Mouse (Mus musculus) neural tube, embryonic 13.5 days (tissue): Measurements from ENCODE around the gene Abt1. TPM values are rescaled to one million over a fixed set of nuclear protein-coding genes. Genes with fewer than 3 reads are reported as not detected.
A peak's percentile ranks its signal among the peaks of the same experiment; 100 is the strongest.

Source experiments
- ATAC-seq: fragments of 200-750 bp; cut with Nextera tagmentation; 2 replicates; pipeline ENCODE4 v1.8.0; 2017; ENCODE audit warnings: low read depth, mild to moderate bottlenecking, moderate TSS enrichment, moderate library complexity
- H3K27ac ChIP-seq: fragments of 300-500 bp; sonication (generic); replicated peaks from 2 replicates; pipeline ENCODE4 v1.5.1; 2015; ENCODE audit warnings: moderate library complexity, mild to moderate bottlenecking, inconsistent platforms
- H3K27me3 ChIP-seq: fragments of 300-500 bp; sonication (generic); 2 replicates; pipeline ENCODE4 v1.6.1; 2015; ENCODE audit warnings: mild to moderate bottlenecking, inconsistent platforms
- H3K36me3 ChIP-seq: fragments of 300-500 bp; sonication (generic); 2 replicates; pipeline ENCODE4 v1.6.1; 2015; ENCODE audit warnings: mild to moderate bottlenecking, inconsistent platforms
- H3K4me1 ChIP-seq: fragments of 300-500 bp; sonication (generic); replicated peaks from 2 replicates; pipeline ENCODE4 v1.6.1; 2015; ENCODE audit warnings: inconsistent platforms
- H3K4me2 ChIP-seq: fragments of 300-500 bp; sonication (generic); 2 replicates; pipeline ENCODE4 v1.6.1; 2015; ENCODE audit warnings: inconsistent platforms, mild to moderate bottlenecking, moderate library complexity
- H3K4me3 ChIP-seq: fragments of 300-500 bp; sonication (generic); 2 replicates; pipeline ENCODE4 v1.5.1; 2015; ENCODE audit warnings: mild to moderate bottlenecking, inconsistent platforms
- H3K9ac ChIP-seq: fragments of 300-500 bp; sonication (generic); 2 replicates; pipeline ENCODE4 v1.6.1; 2015; ENCODE audit warnings: moderate library complexity, mild to moderate bottlenecking, inconsistent platforms
- H3K9me3 ChIP-seq: fragments of 300-500 bp; sonication (generic); 2 replicates; pipeline ENCODE4 v1.6.1; 2016; ENCODE audit warnings: inconsistent platforms
- WGBS: fragments of 180-500 bp; shearing (Covaris S2); methylation state at CpG from one replicate; pipeline ENCODE4 v1.1.7; 2015; 5-methylcytosine and 5-hydroxymethylcytosine counted together
- polyA plus RNA-seq: library from polyadenylated mRNA; unstranded; fragments of >200 nt; fragmentation: Nextera tagmentation; extraction: Ambion mirVana; gene quantifications from 2 replicates; pipeline ENCODE4 v1.2.1, GENCODE M21; 2015

The Abt1 gene
- polyA plus RNA-seq, 1 experiment from 2014 or later: 9.5 TPM

- Histone ChIP-seq H3K27ac (no peak overlapping the region), H3K27me3 (no peaks in the 10 kb centered on the region), H3K4me1 (peaks cover 18% of the 10 kb centered on the region), H3K4me3 (no peak overlapping the region), H3K36me3 (no peaks in the 10 kb centered on the region), H3K9me3 (no peaks in the 10 kb centered on the region), H3K9ac (no peak overlapping the region), H3K4me2 (no peak overlapping the region)
- no peak for ATAC-seq
- 72% methylated on average over 1 of the region's 1 CpGs for WGBS
Measured at GRCm38 (mm10) chr13:23372433-23372832, 51.2 kb downstream of the Abt1 start.

DNA sequence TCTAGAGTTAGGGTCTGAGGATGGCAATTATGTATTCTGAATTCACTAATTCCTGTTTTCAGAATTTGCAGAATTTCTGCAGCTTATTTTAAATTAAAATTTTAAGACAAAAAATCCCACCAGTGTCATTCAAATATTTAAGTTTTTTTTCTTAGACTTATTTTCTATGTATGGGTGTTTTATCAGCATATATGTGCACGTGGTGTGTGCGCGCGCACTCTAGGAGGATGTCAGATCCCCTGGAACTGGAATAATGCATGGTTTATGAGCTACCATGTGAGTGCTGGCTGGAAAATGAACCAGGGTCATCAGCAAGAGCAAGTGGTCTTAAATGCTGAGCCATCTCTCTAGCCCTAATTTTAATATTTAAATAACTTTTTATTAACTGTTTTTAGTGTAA lies 53.6 kb downstream of the Abt1 start:
- no peak for ATAC-seq
- 91% methylated on average over 4 of the region's 4 CpGs for WGBS
- peak overlapping the region; percentile 88; the same call in 1 of the 2 replicates for H3K9ac ChIP-seq
- peaks cover under 1% of the 10 kb centered on the region; the same call in 1 of the 2 replicates for H3K36me3 ChIP-seq
- 0 out of 2 replicates have a peak overlapping the region, but pooled peaks have one; percentile 95 for H3K27ac ChIP-seq
- peak overlapping the region; percentile 82; the same call in 1 of the 2 replicates for H3K4me3 ChIP-seq
- peaks cover 34% of the 10 kb centered on the region for H3K4me1 ChIP-seq
- H3K9me3 ChIP-seq: no peaks in the 10 kb centered on the region
- H3K27me3 ChIP-seq: no peaks in the 10 kb centered on the region
- H3K4me2 ChIP-seq: peak overlapping the region; percentile 83

DNA sequence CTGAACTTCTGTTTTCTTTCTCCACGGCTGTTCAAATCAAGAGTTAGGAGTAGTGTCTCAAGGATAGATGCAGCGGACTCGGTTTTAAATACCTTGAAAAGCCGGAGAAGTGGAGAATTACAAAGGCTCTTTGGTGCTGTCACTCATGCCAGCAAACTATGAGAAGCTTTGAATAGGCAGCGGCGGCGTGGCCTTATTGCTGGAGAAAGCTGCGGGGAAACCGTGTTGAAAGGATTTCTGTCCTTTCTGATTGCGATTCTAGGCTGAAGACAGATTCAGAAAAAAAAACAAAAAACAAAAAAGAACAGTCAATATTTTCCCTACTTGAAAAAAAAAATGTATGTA lies 54.3 kb downstream of the Abt1 start:
- Histone ChIP-seq H3K4me2 (peak overlapping the region; percentile 83), H3K9ac (peak overlapping the region; percentile 88), H3K4me3 (peak overlapping the region; percentile 82), H3K27ac (peak overlapping the region; percentile 95), H3K9me3 (no peaks in the 10 kb centered on the region), H3K27me3 (no peaks in the 10 kb centered on the region), H3K36me3 (peaks cover 6% of the 10 kb centered on the region; the same call in 1 of the 2 replicates), H3K4me1 (peaks cover 34% of the 10 kb centered on the region)
- 0% methylated on average over 10 of the region's 10 CpGs for WGBS
- peak; percentile 51 for ATAC-seq

- Histone ChIP-seq H3K4me2 (peak within 1 kb of the TSS; percentile 83), H3K4me1 (peaks cover 34% of the 10 kb centered on the region), H3K4me3 (peak within 1 kb of the TSS; percentile 82), H3K27me3 (no peaks in the 10 kb centered on the region), H3K27ac (peak within 1 kb of the TSS; percentile 95), H3K9me3 (no peaks in the 10 kb centered on the region), H3K36me3 (peaks cover 12% of the 10 kb centered on the region; the same call in 1 of the 2 replicates), H3K9ac (peak within 1 kb of the TSS; percentile 88)
- under 1% methylated on average over 55 of the region's 55 CpGs for WGBS
- ATAC-seq: peak; percentile 100
Measured at GRCm38 (mm10) chr13:23368583-23369420, 54.9 kb downstream of the Abt1 start, which contains the start of gene Zfp322a. Zfp322a (minus strand) TSS chr13:23369208.

Other genes starting within 250 kb of the Abt1 start
- not detected in 2 replicates for gene Vmn1r220, start 235.9 kb downstream of the Abt1 start, polyA plus RNA-seq
- gene Vmn1r221, start 209.7 kb downstream of the Abt1 start, polyA plus RNA-seq: not detected in 2 replicates
- gene Vmn1r222, start 187.9 kb downstream of the Abt1 start, polyA plus RNA-seq: not detected in 2 replicates
- not detected in 2 replicates for gene Vmn1r223, start 176.7 kb downstream of the Abt1 start, polyA plus RNA-seq
- gene Zfp322a, start 54.7 kb downstream of the Abt1 start, polyA plus RNA-seq: 51.6 and 60.7 TPM in 2 replicates
- gene Btn1a1, start 42.0 kb upstream of the Abt1 start, polyA plus RNA-seq: 0.07 TPM in 1 of 2 replicates, not detected in the other
- gene Btn2a2, start 65.0 kb upstream of the Abt1 start, polyA plus RNA-seq: 0.12 and 0.21 TPM in 2 replicates
- 2.4 and 2.6 TPM in 2 replicates for gene Hist1h4h, start 107.2 kb upstream of the Abt1 start, polyA plus RNA-seq
- gene Hist1h2af, start 110.0 kb upstream of the Abt1 start, polyA plus RNA-seq: 0.95 TPM in 1 of 2 replicates, not detected in the other
- gene Hist1h3g, start 111.6 kb upstream of the Abt1 start, polyA plus RNA-seq: 1.1 and 1.3 TPM in 2 replicates
- gene Hist1h2bh, start 119.5 kb upstream of the Abt1 start, polyA plus RNA-seq: 0.61 TPM in 1 of 2 replicates, not detected in the other
- not detected in 2 replicates for gene Hist1h3f, start 120.2 kb upstream of the Abt1 start, polyA plus RNA-seq
- not detected in 2 replicates for gene Hist1h4f, start 127.8 kb upstream of the Abt1 start, polyA plus RNA-seq
- 0.11 and 0.22 TPM in 2 replicates for gene Hist1h1d, start 129.4 kb upstream of the Abt1 start, polyA plus RNA-seq
- gene Hist1h3e, start 138.5 kb upstream of the Abt1 start, polyA plus RNA-seq: 2.0 and 3.2 TPM in 2 replicates
- 12.3 and 18.7 TPM in 2 replicates for gene Hist1h2ae, start 147.4 kb upstream of the Abt1 start, polyA plus RNA-seq
- gene Hist1h2bg, start 147.5 kb upstream of the Abt1 start, polyA plus RNA-seq: 2.2 and 3.5 TPM in 2 replicates
- gene Hist1h2bf, start 150.3 kb upstream of the Abt1 start, polyA plus RNA-seq: 0.81 and 1.6 TPM in 2 replicates
- 1.2 and 1.3 TPM in 2 replicates for gene Hist1h2ad, start 150.5 kb upstream of the Abt1 start, polyA plus RNA-seq
- 0.63 and 2.0 TPM in 2 replicates for gene Hist1h3d, start 151.9 kb upstream of the Abt1 start, polyA plus RNA-seq
- gene Hist1h4d, start 157.7 kb upstream of the Abt1 start, polyA plus RNA-seq: 37.3 and 43.1 TPM in 2 replicates
- gene Hist1h2be, start 197.3 kb upstream of the Abt1 start, polyA plus RNA-seq: 1.6 and 2.1 TPM in 2 replicates
- gene Hist1h1e, start 198.7 kb upstream of the Abt1 start, polyA plus RNA-seq: 6.1 and 8.1 TPM in 2 replicates